Mouse (Mus musculus) macrophage (primary cell): ENCODE results near the gene Aco2. TPM values are rescaled to one million over a fixed set of nuclear protein-coding genes. Genes with fewer than 3 reads are reported as not detected.
A peak's percentile ranks its signal among the peaks of the same experiment; 100 is the strongest.
"Not testable (repeated sequence)": the region's sequence is repeated elsewhere in the genome, so short reads cannot be mapped to it uniquely, and the experiment has no call there.

Experiments used
- H3K27ac ChIP-seq: fragments of 350-480 bp; formaldehyde crosslinking; 2 replicates; pipeline ENCODE4 v1.9.0; 2021
- H3K36me3 ChIP-seq: fragments of 350-480 bp; formaldehyde crosslinking; 2 replicates; pipeline ENCODE4 v1.9.0; 2021; ENCODE audit errors: inconsistent target
- H3K4me3 ChIP-seq: fragments of 350-480 bp; formaldehyde crosslinking; 2 replicates; pipeline ENCODE4 v1.9.0; 2021; ENCODE audit errors: inconsistent target
- H3K79me2 ChIP-seq: fragments of 350-480 bp; formaldehyde crosslinking; 2 replicates; pipeline ENCODE4 v1.9.0; 2021; ENCODE audit errors: inconsistent target
- WGBS: methylation state at CpG from one replicate; pipeline ENCODE4 v1.1.7; 2026; ENCODE audit warnings: inconsistent platforms; ENCODE audit not compliant: missing documents; 5-methylcytosine and 5-hydroxymethylcytosine counted together
- polyA plus RNA-seq: library from polyadenylated mRNA; stranded (reverse); fragments of 250-400 nt; gene quantifications from 3 replicates; pipeline ENCODE4 v1.2.4, GENCODE M21; 2018; ENCODE audit warnings: inconsistent platforms

The Aco2 gene
- polyA plus RNA-seq, 1 experiment from 2014 or later = 116 TPM

DNA sequence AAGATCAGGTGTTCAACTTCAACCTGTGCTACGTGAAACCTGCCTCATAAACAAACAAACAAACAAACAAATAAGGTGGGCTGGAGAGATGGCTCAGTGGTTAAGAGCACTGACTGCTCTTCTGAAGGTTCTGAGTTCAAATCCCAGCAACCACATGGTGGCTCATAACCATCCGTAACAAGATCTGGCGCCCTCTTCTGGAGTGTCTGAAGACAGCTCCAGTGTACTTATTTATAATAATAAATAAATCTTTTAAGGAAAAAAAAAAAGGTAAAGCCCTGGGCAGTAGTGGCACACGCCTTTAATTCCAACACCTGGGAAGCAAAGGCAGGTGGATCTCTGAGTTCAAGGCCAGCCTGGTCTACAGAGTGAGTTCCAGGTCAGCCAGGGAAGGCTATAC, 36.7 kb downstream of the Aco2 start:
- not testable (repeated sequence) for H3K79me2 ChIP-seq, H3K27ac ChIP-seq, H3K4me3 ChIP-seq
- H3K36me3 ChIP-seq = peaks cover 92% of the 10 kb centered on the region
- 94% methylated on average over 4 of the region's 4 CpGs for WGBS

DNA sequence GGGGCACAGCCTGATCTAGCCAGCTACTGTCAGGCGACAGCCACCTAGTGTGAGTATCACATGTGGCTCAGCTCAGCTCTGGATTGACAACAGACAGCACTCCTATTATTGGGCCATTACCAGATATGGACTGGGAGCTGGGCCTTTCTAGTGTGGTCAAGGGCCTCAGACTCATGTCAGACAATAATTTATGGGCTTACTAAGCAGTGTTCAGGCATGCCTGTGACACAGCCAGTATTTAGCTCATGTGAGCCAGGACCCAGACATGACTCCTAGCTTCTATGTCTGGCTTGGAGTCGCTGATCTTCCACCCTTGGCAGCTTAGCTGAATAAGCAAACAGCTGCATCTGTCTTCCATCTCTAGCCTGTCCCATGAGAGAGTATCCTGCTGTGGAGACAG, 40.4 kb downstream of the Aco2 start:
- Histone ChIP-seq H3K4me3 (no peak overlapping the region), H3K36me3 (peaks cover 86% of the 10 kb centered on the region), H3K79me2 (no peaks in the 10 kb centered on the region), H3K27ac (no peak overlapping the region)
- WGBS = 93% methylated on average over 2 of the region's 2 CpGs

DNA sequence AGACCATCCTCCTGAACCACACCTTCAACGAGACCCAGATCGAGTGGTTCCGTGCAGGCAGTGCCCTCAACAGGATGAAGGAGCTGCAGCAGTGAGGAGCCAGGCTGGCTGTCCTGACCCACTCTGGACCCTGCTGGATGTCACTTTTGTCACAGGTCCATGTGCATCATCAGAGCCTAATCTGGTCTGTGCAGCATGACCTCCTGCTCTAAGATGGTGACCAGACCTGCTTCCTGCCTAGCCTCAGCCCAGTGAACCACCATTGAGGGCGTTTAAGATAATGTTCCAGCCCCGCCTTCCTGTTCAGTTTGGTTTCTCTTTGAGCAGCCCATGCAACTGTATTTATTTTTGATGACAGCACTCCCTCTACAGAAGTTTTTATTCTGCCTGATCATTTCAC, 42.6 kb downstream of the Aco2 start:
- peaks cover 70% of the 10 kb centered on the region for H3K36me3 ChIP-seq
- H3K27ac ChIP-seq = no peak overlapping the region
- H3K4me3 ChIP-seq = no peak overlapping the region
- 82% methylated on average over 5 of the region's 5 CpGs for whole genome bisulfite sequencing
- no peaks in the 10 kb centered on the region for H3K79me2 ChIP-seq

DNA sequence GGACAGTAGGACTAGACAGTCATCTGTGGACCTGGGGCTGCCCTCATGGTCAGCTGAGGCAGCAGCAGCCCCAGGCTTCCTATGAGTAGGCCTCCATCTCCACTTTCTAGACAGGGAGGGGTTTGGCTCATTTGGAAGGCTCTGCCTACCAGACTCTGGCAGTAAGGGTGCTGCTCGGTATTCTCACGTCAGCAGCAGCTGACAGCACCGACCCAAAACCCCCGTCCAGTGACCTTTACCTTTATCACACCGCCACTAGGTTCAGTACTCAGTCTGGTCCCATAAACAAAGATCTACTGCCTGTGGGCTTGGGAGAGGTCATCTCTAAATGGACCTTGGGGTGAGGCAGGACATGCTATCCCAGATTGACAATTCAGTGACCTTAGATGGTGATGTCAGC, 43.6 kb downstream of the Aco2 start:
- Histone ChIP-seq H3K4me3 (no peak overlapping the region), H3K27ac (no peak overlapping the region), H3K36me3 (peaks cover 60% of the 10 kb centered on the region), H3K79me2 (no peaks in the 10 kb centered on the region)
- 89% methylated on average over 5 of the region's 5 CpGs for WGBS

DNA sequence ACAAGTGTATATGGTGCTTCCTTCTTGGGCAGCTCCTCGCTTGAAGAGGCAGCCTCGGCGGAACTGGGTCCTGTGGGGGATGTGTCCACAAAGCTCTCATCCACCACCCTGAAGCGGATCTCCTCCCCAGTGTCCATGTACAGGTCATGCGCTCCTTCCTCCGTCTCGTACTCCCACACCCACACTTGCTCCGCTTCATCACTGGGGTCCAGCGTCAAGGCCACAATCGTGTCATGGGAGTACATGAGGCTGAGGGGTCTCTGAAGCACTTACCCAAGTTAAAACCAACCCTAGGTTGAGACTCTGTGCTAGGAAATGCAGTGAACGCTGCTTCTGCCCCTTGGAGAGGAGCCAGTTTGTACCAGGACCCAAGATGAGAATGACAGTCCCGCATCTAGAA, 45.1 kb downstream of the Aco2 start:
- 87% methylated on average over 12 of the region's 12 CpGs for WGBS
- peaks cover 44% of the 10 kb centered on the region for H3K36me3 ChIP-seq
- H3K79me2 ChIP-seq = no peaks in the 10 kb centered on the region
- H3K27ac ChIP-seq = no peak overlapping the region
- H3K4me3 ChIP-seq = no peak overlapping the region

DNA sequence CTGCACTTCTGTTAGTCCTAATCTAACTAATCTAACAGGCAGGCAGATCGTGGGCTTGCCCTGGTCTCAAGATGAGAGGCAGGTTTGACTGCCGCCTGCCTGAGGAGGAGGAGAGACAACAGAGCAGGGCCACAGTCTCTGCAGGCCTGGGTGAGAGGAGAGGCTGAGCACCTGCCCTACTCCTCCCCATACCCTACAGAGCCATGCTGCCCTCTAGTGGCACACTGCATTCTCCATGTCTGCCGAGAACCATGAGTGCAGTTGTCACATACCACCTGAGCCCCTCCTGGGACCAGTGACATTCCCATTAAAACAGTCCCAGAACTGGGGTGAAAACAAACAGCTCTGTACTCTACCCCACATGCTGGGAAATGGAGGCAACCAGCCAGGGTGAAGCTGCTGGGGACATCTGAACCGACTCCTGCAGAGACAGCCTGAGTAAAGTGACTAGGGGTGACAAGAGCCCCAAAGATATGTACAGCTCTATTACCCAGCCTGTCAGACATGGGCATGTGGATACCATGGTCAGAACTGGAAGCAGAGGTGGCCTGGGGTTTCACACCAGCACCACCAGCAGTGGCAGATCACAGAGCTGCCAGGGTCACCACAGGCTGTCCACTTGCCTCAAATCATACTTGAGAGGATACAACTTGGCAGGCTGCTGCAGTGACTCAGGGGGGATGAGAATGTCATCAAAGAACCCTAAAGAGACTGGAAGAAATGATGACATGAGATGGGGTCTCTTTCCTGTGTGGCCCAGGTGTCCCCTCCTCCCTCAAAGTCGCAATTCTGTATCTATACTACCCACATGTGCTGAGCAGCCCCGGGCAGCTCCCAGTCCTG, 45.7 kb downstream of the Aco2 start:
- 73% methylated on average over 6 of the region's 6 CpGs for WGBS
- Histone ChIP-seq H3K4me3 (no peak overlapping the region), H3K36me3 (peaks cover 38% of the 10 kb centered on the region), H3K27ac (no peak overlapping the region), H3K79me2 (no peaks in the 10 kb centered on the region)

DNA sequence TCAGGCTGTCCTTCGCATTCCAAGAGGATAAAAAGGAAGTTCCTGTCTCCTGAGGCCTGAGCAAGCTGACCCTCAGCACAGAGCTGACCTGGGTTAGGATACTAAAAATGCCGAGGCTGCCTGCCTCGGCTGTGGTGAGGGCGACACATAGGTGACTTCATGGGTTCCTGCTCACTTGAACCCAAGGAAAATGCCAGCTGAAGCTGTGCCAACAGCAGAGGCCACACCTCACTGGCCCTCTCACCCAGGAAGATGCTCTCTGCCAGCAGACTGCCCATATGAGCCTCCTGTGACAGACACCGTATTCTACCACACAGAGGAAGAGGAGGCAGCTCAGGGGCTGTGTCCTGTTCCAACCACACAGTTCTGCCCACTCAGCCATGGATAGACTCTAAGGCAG, 47.0 kb downstream of the Aco2 start:
- Histone ChIP-seq H3K27ac (no peak overlapping the region), H3K36me3 (peaks cover 26% of the 10 kb centered on the region), H3K4me3 (no peak overlapping the region), H3K79me2 (peaks cover 5% of the 10 kb centered on the region; the same call in 1 of the 2 replicates)
- WGBS = 96% methylated on average over 5 of the region's 5 CpGs

DNA sequence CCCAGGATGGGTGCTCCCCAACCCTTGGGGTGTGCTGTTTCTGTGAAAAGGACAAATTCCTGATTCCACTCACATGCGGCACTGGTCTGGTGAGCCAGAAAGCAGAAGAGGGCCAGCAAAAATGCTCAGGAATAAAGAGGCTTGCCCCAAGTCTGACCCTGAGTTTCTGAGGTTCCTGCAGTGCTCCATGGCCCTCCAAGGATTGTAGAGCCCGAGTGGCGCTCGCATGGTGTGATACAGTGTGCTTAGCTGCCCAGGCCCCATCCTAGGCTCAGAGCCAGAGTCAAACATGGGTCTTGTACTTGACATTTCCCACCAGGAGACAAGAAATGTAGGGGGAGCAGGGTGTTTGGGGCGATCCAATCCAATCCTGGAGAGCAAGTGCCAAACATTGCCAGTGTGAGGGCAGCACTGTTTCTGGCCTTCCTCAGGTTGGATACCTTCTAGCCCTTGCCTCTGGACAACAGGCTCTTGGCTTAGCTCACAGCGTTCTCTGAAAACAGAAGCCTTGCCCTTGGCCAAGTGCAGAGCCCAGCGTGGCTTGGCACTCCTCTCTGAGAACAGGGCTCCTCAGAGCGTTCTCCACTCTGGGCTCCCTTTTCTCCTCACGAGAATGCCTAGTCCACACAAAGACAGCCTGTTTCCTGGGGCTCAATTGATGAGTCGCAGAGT, 48.6 kb downstream of the Aco2 start:
- Histone ChIP-seq H3K4me3 (no peak overlapping the region), H3K79me2 (peaks cover 11% of the 10 kb centered on the region; the same call in 1 of the 2 replicates), H3K27ac (no peak overlapping the region), H3K36me3 (peaks cover 10% of the 10 kb centered on the region; the same call in 1 of the 2 replicates)
- WGBS = 96% methylated on average over 10 of the region's 10 CpGs

DNA sequence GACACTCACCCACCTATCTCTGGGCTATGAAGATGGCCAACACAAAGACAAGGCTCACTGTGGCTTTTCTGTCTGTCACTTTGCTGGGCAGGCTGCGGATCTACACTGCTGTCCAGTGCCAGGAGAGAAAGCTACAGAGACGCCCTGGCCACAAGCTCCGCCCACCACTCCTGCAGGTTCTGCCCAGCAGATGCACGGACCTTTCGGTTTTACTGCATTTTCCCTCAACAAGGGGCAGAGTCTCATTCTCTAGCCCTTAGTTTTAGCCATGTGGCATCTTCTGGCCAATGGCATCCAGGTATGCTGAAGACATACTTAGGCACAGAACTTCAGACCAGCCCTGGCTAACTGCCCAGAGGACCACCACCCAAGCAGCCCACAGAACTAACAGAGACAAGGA, 49.1 kb downstream of the Aco2 start:
- Histone ChIP-seq H3K27ac (no peak overlapping the region), H3K79me2 (peaks cover 11% of the 10 kb centered on the region; the same call in 1 of the 2 replicates), H3K4me3 (no peak overlapping the region), H3K36me3 (peaks cover 4% of the 10 kb centered on the region; the same call in 1 of the 2 replicates)
- WGBS = 95% methylated on average over 5 of the region's 5 CpGs

DNA sequence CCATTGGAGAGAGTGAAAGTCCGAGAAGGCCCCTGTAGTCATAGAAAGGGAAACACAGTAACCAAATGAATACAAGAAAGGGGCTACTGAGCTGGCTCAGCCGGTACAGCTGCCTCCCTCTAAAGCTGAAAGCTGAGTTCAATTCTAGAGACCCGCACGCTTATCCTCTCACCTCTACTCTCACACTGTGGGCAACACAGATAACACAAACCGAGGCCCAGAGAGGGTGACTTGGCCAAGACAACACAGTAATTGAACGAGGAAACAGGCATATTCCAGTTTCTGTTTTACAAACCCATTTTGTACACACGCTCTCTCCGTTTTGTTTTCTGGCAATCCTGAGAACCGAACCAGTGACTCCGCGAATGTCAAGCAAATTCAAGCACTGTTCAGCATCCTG, 52.8 kb downstream of the Aco2 start:
- peak overlapping the region; percentile 38; the same call in 1 of the 2 replicates for H3K4me3 ChIP-seq
- 87% methylated on average over 11 of the region's 11 CpGs for WGBS
- peaks cover 11% of the 10 kb centered on the region; the same call in 1 of the 2 replicates for H3K79me2 ChIP-seq
- no peaks in the 10 kb centered on the region for H3K36me3 ChIP-seq
- H3K27ac ChIP-seq = no peak overlapping the region

DNA sequence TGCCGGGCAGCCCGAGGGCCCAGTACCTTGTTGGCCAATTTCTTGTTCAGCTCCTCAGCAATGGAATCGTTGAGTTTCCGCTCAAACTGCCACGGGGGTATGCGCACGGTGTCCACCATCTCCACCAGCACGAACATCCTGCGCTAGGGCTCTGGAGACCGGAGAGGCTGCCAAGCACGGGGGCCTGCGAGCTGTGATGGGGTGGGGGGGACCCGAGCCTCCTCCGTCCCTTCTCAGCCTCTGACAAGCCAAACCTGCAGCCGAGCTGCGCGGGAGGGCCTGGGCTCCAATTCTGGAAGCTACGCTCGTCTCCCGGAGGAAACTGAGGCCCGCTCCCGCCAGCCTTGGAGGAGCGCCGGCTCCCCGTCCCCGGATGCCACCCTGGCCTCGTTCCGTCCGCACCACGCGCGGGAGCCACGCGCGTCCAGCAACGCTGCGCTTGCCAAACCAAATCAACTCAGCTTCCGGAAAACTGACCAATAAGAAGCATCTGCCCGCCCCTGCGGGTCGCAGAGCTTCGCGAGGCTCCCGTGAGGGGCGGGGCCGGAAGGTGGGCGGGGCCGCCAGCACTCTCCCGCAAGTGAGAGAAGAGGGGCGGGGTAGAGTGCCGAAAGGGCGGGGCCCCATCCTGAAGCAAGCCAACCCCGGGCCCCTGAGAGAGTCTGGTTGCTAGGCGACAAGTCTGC, 53.8 kb downstream of the Aco2 start, which contains the start of gene Polr3h:
Gene Polr3h, minus strand, starts transcription at position 481 of the 686 bp plus-strand sequence.
- WGBS = under 1% methylated on average over 54 of the region's 54 CpGs
- peaks cover 11% of the 10 kb centered on the region; the same call in 1 of the 2 replicates for H3K79me2 ChIP-seq
- H3K36me3 ChIP-seq = no peaks in the 10 kb centered on the region
- peak within 1 kb of the TSS; percentile 38 for H3K4me3 ChIP-seq
- H3K27ac ChIP-seq = no peak within 1 kb of the TSS

DNA sequence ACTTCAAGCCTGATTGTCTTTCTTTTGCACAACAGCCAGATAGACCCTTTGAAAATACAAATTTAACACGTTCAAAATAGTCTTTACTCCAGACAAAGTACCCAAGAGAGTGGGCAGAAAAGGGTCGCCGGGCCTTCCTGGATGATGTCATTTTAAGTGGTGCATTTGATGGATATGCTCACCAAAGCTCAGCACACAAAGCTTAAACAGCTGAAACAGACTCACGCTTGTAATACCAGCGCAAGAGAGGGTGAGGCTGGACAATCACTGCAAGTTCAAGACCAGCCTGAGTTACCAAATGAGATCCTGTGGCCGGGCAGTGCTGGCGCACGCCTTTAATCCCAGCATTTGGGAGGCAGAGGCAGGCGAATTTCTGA, 54.3 kb downstream of the Aco2 start:
- 44% methylated on average over 9 of the region's 9 CpGs for WGBS
- Histone ChIP-seq H3K36me3 (no peaks in the 10 kb centered on the region), H3K79me2 (peaks cover 11% of the 10 kb centered on the region; the same call in 1 of the 2 replicates), H3K27ac (no peak overlapping the region), H3K4me3 (no peak overlapping the region)

DNA sequence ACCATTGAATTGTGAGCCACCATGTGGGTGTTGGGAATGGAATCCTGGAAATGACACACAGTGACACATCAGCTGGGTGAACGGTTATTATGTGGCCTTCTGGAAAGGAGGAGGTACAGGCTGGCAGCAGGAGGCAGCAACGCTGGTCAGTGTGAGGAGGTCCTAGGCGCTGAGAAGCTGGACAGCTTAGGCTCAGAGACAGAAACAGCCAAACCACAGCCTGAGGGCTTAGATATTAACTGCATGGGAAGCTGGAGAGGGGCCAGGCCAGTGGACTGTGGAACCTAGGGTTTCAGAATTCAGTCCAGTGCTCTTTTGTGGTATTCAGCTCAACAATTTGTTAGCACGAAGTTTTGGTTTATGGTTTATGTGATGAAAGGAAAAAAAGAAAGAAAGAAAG, 55.6 kb downstream of the Aco2 start:
- 18% methylated on average over 4 of the region's 4 CpGs for WGBS
- Histone ChIP-seq H3K4me3 (no peak overlapping the region), H3K36me3 (no peaks in the 10 kb centered on the region), H3K79me2 (peaks cover 11% of the 10 kb centered on the region; the same call in 1 of the 2 replicates), H3K27ac (no peak overlapping the region)

DNA sequence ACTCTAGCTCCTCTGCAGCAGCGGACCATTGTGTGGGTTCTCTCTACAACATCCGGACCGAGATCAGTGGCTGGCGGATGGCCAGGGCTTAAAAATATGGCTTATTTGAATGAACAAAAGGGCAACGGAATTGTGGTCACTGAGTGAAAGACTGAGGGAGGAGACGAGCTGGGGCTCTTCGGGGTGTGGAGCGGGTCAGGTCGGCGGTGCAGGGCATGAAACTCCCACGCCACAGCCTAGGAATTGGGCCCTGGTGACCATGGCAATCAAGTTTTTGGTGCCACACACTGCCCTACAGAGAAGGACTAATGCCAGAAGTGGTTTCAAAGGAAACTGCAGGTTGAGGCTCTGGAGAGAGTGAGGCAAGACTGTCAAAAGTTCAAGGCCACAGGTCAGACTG, 56.2 kb downstream of the Aco2 start:
- peaks cover 11% of the 10 kb centered on the region; the same call in 1 of the 2 replicates for H3K79me2 ChIP-seq
- H3K4me3 ChIP-seq = no peak overlapping the region
- H3K27ac ChIP-seq = no peak overlapping the region
- WGBS = 33% methylated on average over 11 of the region's 11 CpGs
- H3K36me3 ChIP-seq = no peaks in the 10 kb centered on the region
